Mouse (Mus musculus): ENCODE results near the gene Ssh3. TPM values are rescaled to one million over a fixed set of nuclear protein-coding genes. Genes with fewer than 3 reads are reported as not detected.

The Ssh3 gene
- total and polyA plus RNA-seq, 3 experiments: 0.30 to 5.8 (median 2.3) TPM

DNA sequence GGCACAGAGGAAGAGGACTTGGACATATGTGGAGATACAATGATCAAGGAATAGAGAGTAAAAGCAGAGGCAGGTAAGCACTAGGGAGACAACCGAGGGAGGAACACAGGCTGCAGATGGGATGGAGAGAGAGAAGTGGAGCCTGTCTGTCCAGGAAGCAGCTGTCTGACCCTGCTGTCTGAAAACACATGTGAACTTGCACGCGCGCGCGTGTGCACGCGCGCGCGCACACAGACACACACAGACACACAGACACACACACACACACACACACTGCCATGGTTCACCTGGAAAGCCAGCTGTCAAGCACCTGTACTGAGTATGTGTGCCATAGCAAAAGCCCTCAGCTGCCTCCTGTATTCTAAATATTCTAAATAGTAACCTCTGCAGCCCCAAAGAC lies 50.7 kb downstream of the Ssh3 start:
- Histone ChIP-seq H3K4me1 (ENCODE audit: insufficient read depth, low read depth, low read length) (peaks cover 54% of the 10 kb centered on the region), H3K36me3 (replicated peaks) (no peaks in the 10 kb centered on the region), H3K9me3 (replicated peaks) (no peaks in the 10 kb centered on the region), H3K27me3 (ENCODE audit: insufficient read depth, low read length) (peaks cover 85% of the 10 kb centered on the region), H3K4me3 (ENCODE audit: low read depth, low read length) (no peak overlapping the region)
- DNase-seq (ENCODE audit: low spot score): no peak
- no peak for TF ChIP-seq POLR2AphosphoS5 (IDR thresholded peaks at IDR 0.05; ENCODE audit: insufficient replicate concordance, low read depth, low read length)
- TF ChIP-seq GATA1 (IDR thresholded peaks at IDR 0.05; ENCODE audit: borderline replicate concordance, low read length): no peak
- TF ChIP-seq CTCF (IDR thresholded peaks at IDR 0.05; ENCODE audit: low read depth, low read length): no peak
- TF ChIP-seq GATA2 (IDR thresholded peaks at IDR 0.05; ENCODE audit: borderline replicate concordance, low read depth, low read length): no peak
- no peak for TF ChIP-seq TAL1 (conservative IDR thresholded peaks at IDR 0.05; ENCODE audit: low read depth, low read length)
- no peak for ATAC-seq (ENCODE audit: extremely low read depth, insufficient number of reproducible peaks, low FRiP score, poor library complexity, severe bottlenecking)

DNA sequence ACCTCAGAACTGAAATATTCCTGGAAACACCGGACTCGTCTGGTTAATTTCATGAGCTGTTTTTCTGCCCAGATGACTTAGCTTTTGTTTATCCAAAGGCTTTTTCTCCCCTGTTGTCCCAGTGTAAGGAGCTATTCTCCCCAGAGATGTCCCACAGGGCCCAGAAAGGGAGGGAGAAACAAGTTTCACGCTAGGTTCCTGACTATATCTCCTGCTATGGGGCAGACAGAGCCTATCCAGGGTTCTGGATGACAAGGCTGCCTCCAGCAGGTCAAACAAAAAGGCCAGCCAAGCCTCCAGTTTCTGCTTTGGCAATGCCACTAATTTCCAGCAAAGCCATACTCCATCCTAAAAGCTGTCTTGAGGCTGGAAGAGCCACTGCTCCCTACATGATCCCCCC lies 51.1 kb downstream of the Ssh3 start:
- H3K36me3 ChIP-seq (replicated peaks): no peaks in the 10 kb centered on the region
- H3K4me1 ChIP-seq (ENCODE audit: insufficient read depth, low read depth, low read length): peaks cover 54% of the 10 kb centered on the region
- no peak for TF ChIP-seq TAL1 (conservative IDR thresholded peaks at IDR 0.05; ENCODE audit: low read depth, low read length)
- no peak for TF ChIP-seq GATA2 (IDR thresholded peaks at IDR 0.05; ENCODE audit: borderline replicate concordance, low read depth, low read length)
- no peak for TF ChIP-seq CTCF (IDR thresholded peaks at IDR 0.05; ENCODE audit: low read depth, low read length)
- no peak for TF ChIP-seq POLR2AphosphoS5 (IDR thresholded peaks at IDR 0.05; ENCODE audit: insufficient replicate concordance, low read depth, low read length)
- TF ChIP-seq GATA1 (IDR thresholded peaks at IDR 0.05; ENCODE audit: borderline replicate concordance, low read length): no peak
- no peak overlapping the region for H3K4me3 ChIP-seq (ENCODE audit: low read depth, low read length)
- H3K9me3 ChIP-seq (replicated peaks): no peaks in the 10 kb centered on the region
- ATAC-seq (ENCODE audit: extremely low read depth, insufficient number of reproducible peaks, low FRiP score, poor library complexity, severe bottlenecking) (no peak), DNase-seq (ENCODE audit: low spot score) (no peak)
- H3K27me3 ChIP-seq (ENCODE audit: insufficient read depth, low read length): peaks cover 89% of the 10 kb centered on the region

DNA sequence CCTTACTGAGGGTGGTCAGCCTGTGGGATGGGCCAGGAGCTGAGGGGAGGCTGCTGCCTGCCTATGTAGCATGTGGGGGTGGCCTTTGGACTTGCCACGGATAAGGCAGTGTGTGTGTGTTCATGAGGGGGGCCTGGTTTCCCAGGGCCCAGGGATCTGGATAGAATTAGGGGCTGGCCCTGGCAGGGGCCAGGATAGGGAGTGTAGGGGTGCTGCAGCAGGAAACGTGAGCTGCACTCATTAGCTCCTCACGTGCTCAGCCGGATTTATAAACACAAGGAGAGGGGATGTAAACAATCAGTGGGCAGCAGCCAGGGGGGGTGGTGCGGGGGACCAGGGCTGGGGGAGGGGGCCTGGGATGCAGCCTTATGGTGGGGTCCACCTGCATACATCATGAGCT lies 51.8 kb downstream of the Ssh3 start:
- DNase-seq (ENCODE audit: low spot score): no peak
- no peak for TF ChIP-seq CTCF (IDR thresholded peaks at IDR 0.05; ENCODE audit: low read depth, low read length)
- TF ChIP-seq TAL1 (conservative IDR thresholded peaks at IDR 0.05; ENCODE audit: low read depth, low read length): no peak
- no peak for TF ChIP-seq GATA2 (IDR thresholded peaks at IDR 0.05; ENCODE audit: borderline replicate concordance, low read depth, low read length)
- TF ChIP-seq GATA1 (IDR thresholded peaks at IDR 0.05; ENCODE audit: borderline replicate concordance, low read length): no peak
- TF ChIP-seq POLR2AphosphoS5 (IDR thresholded peaks at IDR 0.05; ENCODE audit: insufficient replicate concordance, low read depth, low read length): no peak
- no peaks in the 10 kb centered on the region for H3K36me3 ChIP-seq (replicated peaks)
- ATAC-seq (ENCODE audit: extremely low read depth, insufficient number of reproducible peaks, low FRiP score, poor library complexity, severe bottlenecking): no peak
- H3K9me3 ChIP-seq (replicated peaks): no peaks in the 10 kb centered on the region
- no peak overlapping the region for H3K4me3 ChIP-seq (ENCODE audit: low read depth, low read length)
- peaks cover 48% of the 10 kb centered on the region for H3K4me1 ChIP-seq (ENCODE audit: insufficient read depth, low read depth, low read length)
- H3K27me3 ChIP-seq (ENCODE audit: insufficient read depth, low read length): peaks cover 88% of the 10 kb centered on the region

DNA sequence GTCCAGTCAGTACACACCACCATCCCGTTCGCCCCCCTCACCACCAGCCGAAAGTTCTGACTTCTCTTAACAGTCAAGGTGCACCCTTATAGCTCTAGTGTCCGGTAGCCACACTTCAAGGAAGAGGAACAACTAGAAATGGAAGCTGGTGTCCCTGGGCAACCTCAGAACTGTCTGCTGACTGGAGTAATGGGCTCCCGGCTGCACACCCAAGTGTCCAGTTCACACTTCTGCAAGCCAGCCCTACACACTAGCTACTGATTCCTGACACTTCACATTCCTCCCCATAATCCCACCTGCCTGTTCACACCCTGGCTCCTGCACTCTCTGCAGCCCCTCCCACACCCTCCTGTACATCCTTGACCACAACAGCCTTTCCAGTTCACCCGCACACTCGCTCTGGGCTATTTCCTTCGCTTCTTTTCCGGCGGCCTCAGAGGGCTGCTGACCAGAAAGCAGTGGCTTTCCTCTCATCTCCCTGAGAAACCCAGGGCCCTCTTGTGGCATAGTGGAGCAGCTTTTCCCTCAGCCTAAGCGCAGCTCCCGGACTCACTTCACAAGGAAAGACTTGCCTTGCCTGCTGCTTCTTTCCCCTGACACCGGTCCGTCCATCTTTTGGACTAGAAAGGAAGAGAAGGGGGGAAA lies 52.8 kb downstream of the Ssh3 start:
- ATAC-seq (ENCODE audit: extremely low read depth, insufficient number of reproducible peaks, low FRiP score, poor library complexity, severe bottlenecking) (no peak), DNase-seq (ENCODE audit: low spot score) (no peak)
- Histone ChIP-seq H3K9me3 (replicated peaks) (no peaks in the 10 kb centered on the region), H3K36me3 (replicated peaks) (no peaks in the 10 kb centered on the region), H3K27me3 (ENCODE audit: insufficient read depth, low read length) (peaks cover 89% of the 10 kb centered on the region), H3K4me1 (ENCODE audit: insufficient read depth, low read depth, low read length) (peaks cover 39% of the 10 kb centered on the region), H3K4me3 (ENCODE audit: low read depth, low read length) (no peak overlapping the region)
- no peak for TF ChIP-seq TAL1 (conservative IDR thresholded peaks at IDR 0.05; ENCODE audit: low read depth, low read length)
- no peak for TF ChIP-seq GATA1 (IDR thresholded peaks at IDR 0.05; ENCODE audit: borderline replicate concordance, low read length)
- no peak for TF ChIP-seq GATA2 (IDR thresholded peaks at IDR 0.05; ENCODE audit: borderline replicate concordance, low read depth, low read length)
- no peak for TF ChIP-seq CTCF (IDR thresholded peaks at IDR 0.05; ENCODE audit: low read depth, low read length)
- TF ChIP-seq POLR2AphosphoS5 (IDR thresholded peaks at IDR 0.05; ENCODE audit: insufficient replicate concordance, low read depth, low read length): no peak

DNA sequence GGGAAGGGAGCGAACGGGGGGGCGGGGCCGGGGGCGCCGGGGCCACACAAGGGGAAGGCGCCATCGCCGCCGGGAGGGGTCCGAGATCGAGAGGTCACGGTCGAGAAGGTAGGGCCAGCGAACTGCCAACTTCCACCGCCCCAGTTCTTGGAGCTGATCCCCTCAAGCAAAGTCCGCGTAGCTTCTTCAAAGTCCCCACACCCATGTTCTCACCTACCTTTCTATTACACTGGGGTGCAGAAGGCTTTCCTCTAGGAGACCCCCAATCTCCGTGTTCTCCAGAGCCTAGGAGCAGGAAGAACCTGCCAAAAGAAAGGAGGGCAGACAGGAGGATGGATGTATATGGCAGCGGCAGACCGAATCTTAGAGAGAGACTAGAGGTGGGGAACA lies 53.5 kb downstream of the Ssh3 start:
- peaks cover 32% of the 10 kb centered on the region for H3K4me1 ChIP-seq (ENCODE audit: insufficient read depth, low read depth, low read length)
- TF ChIP-seq TAL1 (conservative IDR thresholded peaks at IDR 0.05; ENCODE audit: low read depth, low read length) (no peak), CTCF (IDR thresholded peaks at IDR 0.05; ENCODE audit: low read depth, low read length) (no peak), POLR2AphosphoS5 (IDR thresholded peaks at IDR 0.05; ENCODE audit: insufficient replicate concordance, low read depth, low read length) (no peak), GATA2 (IDR thresholded peaks at IDR 0.05; ENCODE audit: borderline replicate concordance, low read depth, low read length) (no peak), GATA1 (IDR thresholded peaks at IDR 0.05; ENCODE audit: borderline replicate concordance, low read length) (no peak)
- DNase-seq (ENCODE audit: low spot score) (no peak), ATAC-seq (ENCODE audit: extremely low read depth, insufficient number of reproducible peaks, low FRiP score, poor library complexity, severe bottlenecking) (no peak)
- H3K9me3 ChIP-seq (replicated peaks): no peaks in the 10 kb centered on the region
- H3K4me3 ChIP-seq (ENCODE audit: low read depth, low read length): no peak overlapping the region; the same call in 1 of the 2 replicates
- no peaks in the 10 kb centered on the region for H3K36me3 ChIP-seq (replicated peaks)
- peaks cover 89% of the 10 kb centered on the region for H3K27me3 ChIP-seq (ENCODE audit: insufficient read depth, low read length)

DNA sequence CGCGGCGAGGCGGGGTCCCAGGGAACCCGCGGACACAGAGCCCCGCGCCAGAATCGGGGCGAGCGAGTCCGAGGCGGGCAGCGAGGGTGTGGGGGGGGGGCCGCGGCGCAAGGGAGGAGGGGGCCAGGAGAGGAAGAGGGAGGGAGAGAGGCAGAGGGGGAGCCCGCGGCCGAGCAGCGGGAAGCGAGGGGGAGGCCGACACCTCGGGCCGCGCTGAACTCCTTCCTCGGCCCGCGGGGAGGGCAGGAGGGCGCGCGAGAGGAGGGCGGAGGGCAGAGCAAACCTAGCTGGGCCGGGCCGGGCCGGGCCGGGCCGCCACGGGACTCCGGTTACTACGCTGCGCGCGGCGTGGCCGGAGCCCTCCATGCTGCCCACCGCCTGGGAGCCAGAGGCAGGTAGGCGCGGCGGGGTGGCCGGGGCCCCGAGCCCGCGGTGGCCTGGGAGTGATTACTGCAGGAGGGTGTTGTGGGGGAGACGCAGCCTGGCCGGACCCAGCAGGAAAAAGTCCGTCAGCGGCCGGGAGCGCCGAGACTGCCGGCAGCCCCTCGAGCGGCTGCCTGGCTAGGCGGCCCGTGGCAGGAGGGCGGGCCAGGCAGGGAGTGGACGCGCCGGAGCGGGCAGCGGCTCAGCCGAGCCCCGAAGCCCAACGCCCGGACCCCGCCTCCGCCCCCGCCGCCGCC lies 54.1 kb downstream of the Ssh3 start:
- no peaks in the 10 kb centered on the region for H3K36me3 ChIP-seq (replicated peaks)
- ATAC-seq (ENCODE audit: extremely low read depth, insufficient number of reproducible peaks, low FRiP score, poor library complexity, severe bottlenecking): no peak
- H3K9me3 ChIP-seq (replicated peaks): no peaks in the 10 kb centered on the region

More for the DNA sequence above, 54.1 kb downstream of the Ssh3 start:
- H3K4me1 ChIP-seq (ENCODE audit: insufficient read depth, low read depth, low read length): peaks cover 26% of the 10 kb centered on the region
- no peak for TF ChIP-seq TAL1 (conservative IDR thresholded peaks at IDR 0.05; ENCODE audit: low read depth, low read length)
- TF ChIP-seq GATA2 (IDR thresholded peaks at IDR 0.05; ENCODE audit: borderline replicate concordance, low read depth, low read length): no peak
- no peak for TF ChIP-seq POLR2AphosphoS5 (IDR thresholded peaks at IDR 0.05; ENCODE audit: insufficient replicate concordance, low read depth, low read length)
- no peak for TF ChIP-seq GATA1 (IDR thresholded peaks at IDR 0.05; ENCODE audit: borderline replicate concordance, low read length)
- TF ChIP-seq CTCF (IDR thresholded peaks at IDR 0.05; ENCODE audit: low read depth, low read length): no peak
- H3K4me3 ChIP-seq (ENCODE audit: low read depth, low read length): peak overlapping the region; percentile 60; the same call in 1 of the 2 replicates
- no peak for DNase-seq (ENCODE audit: low spot score)
- peaks cover 89% of the 10 kb centered on the region for H3K27me3 ChIP-seq (ENCODE audit: insufficient read depth, low read length)
